Mouse (Mus musculus) urinary bladder, postnatal 14 days (tissue): Measurements from ENCODE around the gene Nrip1.
A peak's percentile ranks its signal among the peaks of the same experiment; 100 is the strongest.
"Not testable (repeated sequence)": the region's sequence is repeated elsewhere in the genome, so short reads cannot be mapped to it uniquely, and the experiment has no call there.

Experiments used
- DNase-seq: peaks from one replicate; pipeline ENCODE4 v3.0.0; 2021; ENCODE audit warnings: low spot score

The Nrip1 gene

DNA sequence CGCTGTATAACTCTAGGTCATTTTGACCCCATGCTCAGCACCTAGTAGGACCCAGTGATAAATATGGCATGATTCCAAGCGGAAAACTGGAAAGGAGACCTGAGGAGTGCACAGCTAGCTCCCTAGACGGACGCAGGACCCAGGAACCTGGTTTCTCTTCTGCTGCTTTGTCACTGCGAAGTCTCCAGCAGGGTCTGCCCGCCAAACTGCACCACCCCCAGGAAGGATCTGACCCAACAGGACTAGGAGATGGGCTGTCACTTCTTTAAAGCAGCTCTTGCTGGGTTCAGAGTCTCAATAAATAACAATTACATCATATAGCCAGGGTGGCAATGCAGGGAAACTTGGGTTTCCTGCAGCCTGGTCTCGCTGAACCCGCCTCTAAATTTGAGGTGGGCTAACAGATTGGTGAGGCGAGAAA, at the start of gene Nrip1:
Gene Nrip1 (minus strand): TSS at position 157 of the 421 bp plus-strand sequence.
- peak; percentile 60 for DNase-seq

DNA sequence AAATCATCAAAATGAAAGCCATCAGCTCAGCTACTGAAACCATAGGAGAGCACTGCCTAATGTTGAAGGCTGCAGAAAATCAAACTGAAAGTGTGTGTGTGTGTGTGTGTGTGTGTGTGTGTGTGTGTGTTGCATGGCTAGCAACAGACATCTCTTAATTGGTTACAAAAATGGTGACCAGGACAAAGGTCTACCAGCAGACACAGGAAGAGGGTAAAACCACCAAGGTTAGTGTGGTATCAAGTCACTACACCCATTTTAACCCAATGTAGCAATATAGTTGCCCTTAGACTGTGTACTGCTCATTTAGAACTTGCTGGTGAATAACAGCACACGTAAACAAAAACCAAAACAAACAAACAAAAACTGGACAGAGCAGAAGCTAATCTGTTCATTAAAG, 48.9 kb upstream of the Nrip1 start:
- DNase-seq: no peak

DNA sequence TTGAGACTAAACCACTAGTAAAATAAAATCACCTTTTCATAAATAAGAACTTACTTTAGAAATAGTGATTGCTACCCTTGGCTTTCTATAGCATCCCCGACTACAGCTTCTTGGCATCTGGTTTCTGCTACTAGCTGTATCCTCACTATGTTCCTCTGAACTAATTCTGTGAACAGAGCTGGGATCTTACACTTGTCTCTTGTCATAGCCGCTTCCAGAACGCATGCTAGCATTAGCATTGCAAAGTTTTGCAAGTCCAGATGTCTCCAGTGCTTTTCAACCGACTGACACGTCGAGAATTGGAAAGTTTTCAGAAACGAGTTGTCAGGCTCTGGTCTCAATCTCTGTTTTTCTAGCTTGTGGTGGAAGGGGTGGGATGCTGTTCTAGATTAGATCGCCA, 46.2 kb upstream of the Nrip1 start:
- DNase-seq: no peak

DNA sequence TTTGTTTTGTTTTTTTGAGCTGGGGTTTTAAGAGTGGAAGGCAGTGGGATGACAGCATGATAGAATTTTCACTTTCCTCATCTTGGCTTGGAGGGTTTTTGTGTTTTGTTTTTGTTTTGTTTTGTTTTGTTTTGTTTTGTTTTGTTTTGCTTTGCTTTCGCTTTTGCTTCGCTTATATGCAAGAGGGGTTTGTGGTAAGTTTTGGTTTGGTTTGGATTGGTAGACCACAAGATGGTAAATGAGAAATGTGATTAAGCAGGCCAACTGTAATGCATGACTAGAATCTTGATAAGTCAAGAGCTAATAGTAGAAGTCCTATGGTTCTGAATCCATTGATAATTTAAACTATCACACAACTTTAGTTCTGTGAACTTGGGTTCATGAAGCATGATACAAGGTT, 42.9 kb upstream of the Nrip1 start:
- DNase-seq: no peak

DNA sequence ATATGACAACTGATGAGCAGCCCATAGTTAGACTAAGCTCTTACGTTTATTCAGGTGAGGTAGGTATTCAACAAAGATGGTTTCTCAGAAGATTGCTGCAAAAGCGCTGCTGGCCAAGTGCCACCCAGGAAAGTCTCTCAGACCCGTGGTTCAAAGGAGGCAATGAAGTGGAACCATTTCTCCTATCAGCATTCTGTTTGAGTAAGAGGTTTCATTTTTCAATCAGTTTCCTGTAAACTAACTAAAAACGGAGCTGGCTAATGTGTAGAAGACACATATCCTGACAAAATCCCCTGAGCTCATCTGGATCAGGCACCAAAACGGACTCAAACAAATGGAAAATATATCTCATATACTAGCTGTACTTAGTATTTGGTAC, 42.4 kb upstream of the Nrip1 start:
- no peak for DNase-seq

DNA sequence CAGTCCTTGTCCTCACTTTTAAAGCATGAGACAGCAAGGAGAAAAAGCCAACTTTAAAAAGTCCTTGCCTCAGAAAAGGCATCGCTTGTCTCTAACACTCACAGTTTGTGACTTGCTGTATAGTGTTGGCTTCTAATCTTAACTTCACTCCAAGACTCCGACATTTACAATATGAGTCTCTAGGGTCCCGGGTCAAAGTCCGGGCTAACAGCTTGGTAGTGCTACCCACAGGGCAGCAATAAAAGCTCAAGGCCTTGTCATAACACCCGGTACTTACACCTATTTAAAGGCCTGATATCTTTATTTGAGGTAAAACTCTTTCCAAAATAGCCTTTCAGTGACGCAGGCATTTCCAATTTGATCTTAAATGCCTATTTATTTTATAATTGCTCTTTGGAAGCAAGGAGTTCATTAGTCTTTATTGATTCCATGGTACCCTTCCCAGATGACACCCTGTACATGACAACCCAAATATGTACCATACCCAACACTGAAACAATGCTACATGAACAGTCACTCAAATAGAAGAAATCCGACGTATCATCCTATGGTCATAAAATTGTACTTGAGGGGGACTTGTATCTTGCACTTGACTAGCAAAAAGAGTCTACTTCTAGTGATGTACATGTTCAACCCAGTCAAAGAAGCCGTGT, 41.9 kb upstream of the Nrip1 start:
- DNase-seq: no peak

DNA sequence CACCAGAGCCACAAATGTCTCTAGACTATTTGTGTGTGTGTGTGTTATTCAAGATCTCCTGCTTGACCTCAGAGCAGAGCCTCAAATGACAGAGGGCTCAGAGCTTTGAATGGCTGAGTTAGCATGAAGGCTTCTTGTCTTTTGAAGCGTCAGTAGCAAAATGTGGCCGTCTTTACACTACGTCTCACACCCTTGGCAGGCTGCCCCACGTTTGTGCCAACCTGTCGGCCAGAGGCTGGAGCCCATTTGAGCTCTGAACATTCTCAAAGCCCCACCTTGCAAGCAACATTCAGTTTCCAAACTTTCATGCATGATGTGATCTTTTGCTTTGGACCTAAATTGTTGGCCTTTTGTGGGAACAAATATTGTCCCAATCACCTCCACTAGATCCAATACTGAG, 40.9 kb upstream of the Nrip1 start:
- no peak for DNase-seq

DNA sequence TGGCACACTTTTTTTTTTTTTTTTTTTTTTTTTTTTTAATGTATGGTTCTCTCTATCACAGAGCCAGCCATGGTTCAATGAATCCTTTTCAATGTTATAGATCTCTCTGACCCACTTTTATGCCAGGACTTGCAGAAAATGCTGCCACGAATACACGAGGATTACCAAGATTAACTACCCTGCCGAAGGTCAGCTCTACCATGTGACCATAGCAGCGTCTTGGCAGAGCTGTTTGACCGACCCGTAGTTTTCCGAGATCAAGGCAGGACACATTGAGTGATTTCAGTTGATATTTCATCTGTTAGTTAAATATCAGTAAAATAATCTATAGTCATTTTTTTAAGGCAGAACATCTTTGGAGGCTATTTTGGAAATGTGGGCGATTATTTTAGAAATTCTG, 40.0 kb upstream of the Nrip1 start:
- DNase-seq: no peak

DNA sequence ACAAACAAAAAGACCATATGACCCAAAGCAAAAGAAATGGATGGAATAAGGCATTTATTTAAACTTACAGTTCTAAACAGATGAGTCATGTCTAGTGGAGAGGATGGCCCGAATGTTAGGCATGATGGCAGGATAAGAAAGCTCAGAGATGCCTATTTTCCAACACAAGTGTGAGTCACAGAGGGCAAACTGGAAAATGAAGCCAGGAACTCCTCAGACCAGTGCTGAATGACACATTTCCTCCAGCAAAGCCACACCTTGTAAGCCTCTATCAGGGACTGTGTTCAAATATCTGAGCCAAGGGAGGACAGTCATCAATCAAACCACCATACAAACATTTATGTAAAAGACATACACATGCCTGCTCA, 35.7 kb upstream of the Nrip1 start:
- no peak for DNase-seq

DNA sequence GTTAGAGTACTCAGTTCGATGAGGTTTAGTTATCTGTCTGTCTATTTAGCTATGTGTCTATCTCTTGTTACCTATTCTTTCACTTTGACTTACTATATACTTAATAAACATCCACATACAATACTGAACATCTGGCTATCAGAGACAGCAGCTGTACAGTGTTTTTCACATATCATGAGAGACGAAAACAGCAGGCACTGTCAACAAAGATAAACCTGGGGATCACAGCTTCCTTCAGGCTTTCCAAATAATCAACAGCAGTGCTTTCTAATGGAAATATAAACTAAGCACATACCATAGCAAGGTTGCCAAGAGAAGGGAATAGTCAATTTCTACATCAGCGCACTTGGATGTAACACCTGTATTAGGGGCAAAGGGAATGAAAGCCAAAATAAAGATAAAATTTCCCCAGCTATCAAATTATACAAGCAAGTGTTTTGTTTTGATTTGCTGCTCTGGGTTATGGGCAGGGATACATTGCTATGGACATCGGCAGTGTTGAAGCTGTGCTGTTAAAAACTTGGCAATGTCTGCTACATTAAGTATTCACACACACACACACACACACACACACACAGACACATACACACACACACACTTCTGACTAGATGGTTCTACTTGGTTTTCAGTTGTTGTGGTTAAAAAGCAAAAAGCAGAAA, 35.2 kb upstream of the Nrip1 start:
- DNase-seq: no peak

DNA sequence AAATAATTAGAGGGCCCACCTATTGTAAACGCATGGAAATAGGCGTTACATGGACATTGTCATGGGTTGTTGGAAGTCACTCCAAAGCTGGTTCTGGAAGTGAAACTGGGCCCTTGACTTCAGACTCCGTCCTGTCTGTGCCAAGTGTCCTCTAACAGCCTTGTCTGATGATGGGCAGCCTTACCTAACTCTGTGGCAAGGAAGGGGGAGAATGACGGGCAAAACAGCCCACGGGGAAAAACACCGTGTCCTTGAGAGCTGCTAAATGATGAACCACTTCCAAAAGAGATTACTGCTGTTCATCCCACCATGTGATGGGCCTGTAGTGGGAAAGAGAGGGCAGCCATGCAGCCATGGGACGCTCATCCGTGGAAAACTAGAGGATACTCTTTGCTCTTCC, 34.6 kb upstream of the Nrip1 start:
- DNase-seq: no peak

DNA sequence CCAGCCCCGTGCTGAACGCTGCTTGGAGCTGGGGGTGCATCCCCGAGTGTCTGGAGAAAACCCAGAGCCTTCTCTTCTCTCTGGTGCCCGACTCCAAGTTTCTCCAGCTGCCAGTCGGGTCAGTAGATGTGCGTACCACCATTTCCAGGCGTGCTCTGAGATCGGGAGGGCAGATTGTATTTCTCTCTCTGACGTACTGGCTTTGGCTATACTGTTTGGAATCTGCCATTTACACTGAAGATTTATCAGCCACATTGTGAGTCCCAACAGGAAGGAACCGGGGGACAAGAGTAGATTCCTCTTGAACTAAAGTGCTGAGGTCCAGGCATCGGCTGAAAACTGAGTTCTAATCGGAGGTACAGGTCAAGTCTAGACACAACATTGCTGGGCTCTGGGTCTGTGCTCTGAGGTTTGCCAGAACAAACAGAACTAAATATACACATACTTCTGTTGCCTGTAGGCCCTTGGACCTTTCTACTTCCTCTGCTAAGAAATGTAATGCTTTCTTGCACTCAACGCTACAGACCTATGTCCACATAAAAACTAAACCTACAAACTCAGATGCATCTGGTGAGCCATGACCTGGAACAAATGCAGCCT, 33.8 kb upstream of the Nrip1 start:
- DNase-seq: no peak

DNA sequence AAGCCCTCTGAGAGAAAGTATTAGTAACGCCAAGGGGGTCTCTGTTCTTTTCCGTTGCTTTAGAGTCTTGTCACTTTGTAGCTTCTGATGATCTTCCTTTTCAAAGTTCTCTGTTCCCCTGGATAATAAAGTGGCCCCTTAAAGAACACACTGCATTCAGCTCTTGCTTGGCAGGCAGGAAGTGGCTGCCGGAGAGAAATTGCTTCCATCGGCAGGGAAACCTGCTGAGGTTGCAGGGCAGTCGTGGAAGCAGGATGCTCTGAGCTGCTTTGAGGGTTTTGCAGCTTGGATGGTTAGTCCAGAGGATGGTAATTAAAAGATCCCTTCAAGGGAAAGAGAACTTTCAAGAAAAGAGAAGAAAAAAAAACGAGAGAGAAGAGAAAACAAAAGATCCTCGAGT, 33.3 kb upstream of the Nrip1 start:
- DNase-seq: no peak

DNA sequence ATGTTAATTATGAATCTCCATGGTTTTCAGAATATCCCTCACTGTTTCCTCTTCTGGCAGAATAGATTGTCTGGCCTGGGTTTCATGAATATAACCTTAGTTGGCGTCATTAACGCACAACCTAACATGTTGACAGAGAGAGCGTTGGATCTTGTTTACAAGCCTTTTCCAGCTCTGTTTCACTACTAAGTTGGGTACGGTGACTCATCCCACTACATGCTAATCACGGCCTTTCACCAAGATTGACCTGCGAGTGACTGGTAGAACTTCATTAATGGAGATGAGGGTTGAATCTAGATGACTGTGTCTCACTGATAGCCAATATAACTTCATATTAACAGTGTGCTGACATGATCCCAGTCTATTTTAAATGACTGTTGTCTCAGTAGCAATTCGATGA, 32.7 kb upstream of the Nrip1 start:
- no peak for DNase-seq

DNA sequence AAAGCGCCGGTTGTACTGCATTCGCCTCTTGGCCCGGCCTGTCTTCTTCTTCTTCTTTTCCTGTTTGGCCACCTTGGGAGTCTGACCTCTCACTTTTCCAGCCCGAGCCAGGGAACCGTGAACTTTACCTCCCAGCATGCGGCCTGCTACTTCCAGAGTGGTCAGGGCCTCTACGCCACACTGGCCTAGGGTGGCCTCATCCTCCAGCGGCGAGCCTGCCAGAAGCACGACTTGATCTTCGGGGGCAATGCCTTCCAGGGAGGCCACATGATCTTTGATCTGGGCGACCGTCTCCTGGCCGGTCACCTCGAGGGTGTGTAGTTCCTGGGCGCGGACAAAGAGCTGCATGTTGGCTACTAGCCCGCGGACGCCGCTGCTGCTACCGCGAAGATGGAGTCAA, 29.7 kb upstream of the Nrip1 start:
- not testable (repeated sequence) for DNase-seq

DNA sequence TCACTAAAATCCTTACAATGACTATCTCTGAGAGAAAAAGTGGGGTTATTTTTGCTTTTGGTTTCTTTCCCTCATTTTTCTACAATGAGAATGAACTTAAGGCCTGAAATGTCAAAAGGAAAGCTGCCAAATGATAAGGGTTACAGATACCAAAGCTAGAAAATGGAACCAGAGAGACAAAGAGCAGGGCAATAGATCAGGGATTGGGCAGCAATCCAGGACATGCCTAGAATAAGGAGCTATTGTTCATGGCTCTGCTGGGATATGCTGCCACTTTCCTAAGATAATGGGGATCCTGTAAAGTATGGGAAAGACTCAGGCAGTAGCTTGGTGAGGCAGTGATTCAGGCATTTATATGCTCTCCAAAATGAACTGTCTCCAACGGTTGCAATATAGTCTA, 22.9 kb upstream of the Nrip1 start:
- no peak for DNase-seq

DNA sequence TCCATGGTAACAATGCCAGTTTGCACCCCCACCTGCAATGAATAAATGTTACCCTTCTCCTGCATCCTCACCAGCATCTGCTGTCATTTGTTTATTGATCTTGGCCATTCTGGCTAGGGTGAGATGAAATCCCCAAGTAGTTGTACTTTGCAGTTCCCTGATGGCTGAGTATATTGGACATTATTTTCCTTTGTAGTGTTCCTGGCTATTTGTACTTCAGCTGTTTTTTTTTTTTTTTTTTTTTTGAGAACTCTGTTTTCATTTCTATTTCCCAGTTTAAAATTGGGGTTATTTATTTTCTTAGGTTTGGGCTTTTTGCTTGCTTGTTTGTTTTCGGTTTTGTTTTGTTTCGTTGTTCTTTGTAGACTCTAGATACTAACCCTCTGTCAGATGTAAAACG, 19.6 kb upstream of the Nrip1 start:
- no peak for DNase-seq

DNA sequence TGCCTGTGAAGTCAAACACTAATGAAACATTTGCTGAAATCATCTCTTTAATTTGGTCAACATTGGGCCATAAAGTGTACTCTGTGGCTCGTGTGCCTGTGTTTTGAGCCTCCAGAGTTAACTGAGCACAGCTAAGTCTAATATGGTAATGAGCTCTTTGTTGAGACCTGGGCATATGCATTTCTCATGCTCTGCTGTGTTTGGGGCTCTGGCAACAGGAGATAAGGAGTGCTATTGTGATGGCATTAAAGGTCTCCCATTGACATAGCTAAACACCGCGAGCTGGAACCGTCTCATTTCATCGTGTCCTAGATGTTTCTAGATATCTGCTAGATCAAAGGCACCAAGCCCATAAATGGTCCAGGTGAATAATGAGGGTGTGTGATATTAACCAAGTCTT, 12.9 kb upstream of the Nrip1 start:
- no peak for DNase-seq

DNA sequence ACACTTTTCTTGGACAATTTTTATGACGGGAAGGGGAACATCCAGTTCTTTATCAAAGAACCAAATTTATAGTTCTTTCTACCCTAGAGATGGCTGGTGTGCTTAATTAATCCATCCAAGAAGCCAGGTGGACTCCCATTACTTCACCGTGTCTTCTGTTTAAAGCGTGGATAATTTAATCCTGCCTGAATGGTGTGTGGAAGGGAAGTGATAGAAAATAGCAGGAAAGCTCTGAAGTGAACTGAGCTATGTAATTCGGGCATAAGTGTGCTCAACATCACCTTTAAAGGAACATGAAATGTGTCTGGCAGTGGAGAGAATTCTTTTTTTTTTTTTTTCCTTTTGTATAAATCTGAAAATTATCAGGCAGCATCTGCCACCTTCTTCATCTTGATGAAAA, 12.4 kb upstream of the Nrip1 start:
- DNase-seq: no peak

DNA sequence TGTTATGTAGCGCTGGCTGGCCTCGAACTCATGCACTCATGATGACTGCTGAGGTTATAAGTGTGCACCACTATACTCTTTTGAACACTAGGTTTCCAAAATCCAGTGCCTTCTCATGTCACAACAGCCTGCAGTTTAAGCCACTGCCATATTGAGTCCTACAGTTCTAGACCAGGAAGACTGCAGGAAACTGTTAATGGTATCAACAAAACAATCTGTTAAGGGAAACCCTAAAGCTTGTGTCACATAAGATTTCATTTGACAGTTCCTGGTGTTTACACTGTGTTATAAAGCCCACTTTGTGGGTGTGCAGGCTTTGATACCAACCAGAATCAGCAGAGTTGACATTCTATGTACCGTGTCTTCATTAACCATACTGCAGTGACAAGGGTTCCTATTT, 3.6 kb upstream of the Nrip1 start:
- DNase-seq: no peak

DNA sequence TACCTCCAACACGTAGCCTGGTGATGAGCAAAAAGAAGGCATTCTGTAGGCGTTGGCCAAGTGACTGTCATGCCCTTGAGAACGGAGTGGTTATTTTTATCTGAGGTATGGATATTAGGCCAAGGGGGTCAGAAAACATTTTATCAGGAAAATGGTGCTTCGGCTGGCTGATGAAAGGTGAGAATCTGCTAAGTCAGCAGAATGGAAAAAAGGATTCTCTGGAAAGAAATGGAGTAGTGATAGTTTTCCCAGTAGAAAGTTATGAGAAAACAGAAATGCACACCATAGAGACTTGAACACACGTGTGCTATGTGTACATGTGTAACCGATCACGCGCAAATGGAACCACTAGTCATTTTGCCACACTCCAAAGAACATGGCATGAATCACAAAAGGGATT, 3.0 kb upstream of the Nrip1 start:
- no peak for DNase-seq

DNA sequence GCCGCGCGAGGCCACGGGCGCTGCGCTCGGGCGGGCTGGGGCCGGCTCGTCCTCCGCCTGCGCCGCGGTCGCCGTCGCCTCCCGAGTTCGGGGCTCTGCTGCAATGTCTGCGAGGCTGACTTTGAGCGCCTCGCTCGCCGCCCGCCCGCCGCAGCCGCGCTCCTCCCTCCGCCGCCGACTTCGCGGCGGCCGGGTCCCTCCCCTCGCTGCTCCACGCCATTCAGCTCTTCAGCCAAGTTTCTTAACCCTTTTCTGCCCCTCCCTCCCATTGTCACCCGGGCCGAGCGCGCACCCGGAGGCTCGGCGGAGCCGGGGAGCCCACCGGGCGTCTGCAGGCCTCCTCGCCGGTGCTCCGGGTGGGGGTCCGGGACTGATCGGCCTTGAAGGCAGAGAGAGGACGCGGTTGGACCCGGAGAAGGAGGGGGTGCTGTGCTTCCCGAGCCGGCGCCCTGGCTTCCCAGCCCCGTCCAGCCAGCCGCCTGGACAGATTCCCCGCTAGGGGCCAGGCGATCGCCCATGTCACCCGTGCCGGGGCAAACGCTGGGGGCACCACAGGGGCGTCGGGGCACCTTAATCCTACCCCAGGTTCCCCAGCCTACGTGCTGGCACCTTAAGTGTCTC, 576 bp downstream of the Nrip1 start:
- DNase-seq: peak; percentile 86
